Mouse (Mus musculus): ENCODE data around the gene Jpt2. TPM values are rescaled to one million over a fixed set of nuclear protein-coding genes. Genes with fewer than 3 reads are reported as not detected.

Jpt2 gene
- total RNA-seq, 2 experiments from 2014 or later, result 5.9 to 6.4 TPM

Other genes starting within 250 kb of the Jpt2 start
- under 1 TPM in 1 of 2 experiments, not detected in 1; 0.27 TPM for gene Rnf151, start 242.6 kb downstream of the Jpt2 start, total RNA-seq (2021)
- gene Rps2, start 242.6 kb downstream of the Jpt2 start, total RNA-seq (2021), result 100 to 1,000 TPM; 318 to 320 TPM
- gene Ndufb10, start 236.2 kb downstream of the Jpt2 start, total RNA-seq (2021), result 100 to 1,000 TPM; 226 to 238 TPM
- under 1 TPM; 0.27 to 0.43 TPM for gene Rpl3l, start 232.9 kb downstream of the Jpt2 start, total RNA-seq (2021)
- gene Msrb1, start 224.0 kb downstream of the Jpt2 start, total RNA-seq (2021), result 10 to 100 TPM; 41.3 to 45.5 TPM
- gene Hs3st6, start 207.7 kb downstream of the Jpt2 start, total RNA-seq (2021), result under 1 TPM; 0.35 to 0.38 TPM
- not detected for gene Meiob, start 156.4 kb downstream of the Jpt2 start, total RNA-seq (2021)
- 100 to 1,000 TPM; 129 TPM for gene Hagh, start 120.5 kb downstream of the Jpt2 start, total RNA-seq (2021)
- 10 to 100 TPM; 21.4 to 21.7 TPM for gene Fahd1, start 110.3 kb downstream of the Jpt2 start, total RNA-seq (2021)
- not detected for gene Igfals, start 94.7 kb downstream of the Jpt2 start, total RNA-seq (2021)
- 10 to 100 TPM; 32.3 to 33.5 TPM for gene Nubp2, start 74.3 kb downstream of the Jpt2 start, total RNA-seq (2021)
- gene Spsb3, start 74.0 kb downstream of the Jpt2 start, total RNA-seq (2021), result 10 to 100 TPM; 47.5 to 48.3 TPM
- gene Eme2, start 65.6 kb downstream of the Jpt2 start, total RNA-seq (2021), result 10 to 100 TPM; 52.0 to 53.1 TPM
- gene Mrps34, start 65.6 kb downstream of the Jpt2 start, total RNA-seq (2021), result 10 to 100 TPM; 75.4 to 78.6 TPM
- gene Nme3, start 64.2 kb downstream of the Jpt2 start, total RNA-seq (2021), result 10 to 100 TPM; 60.7 to 61.2 TPM
- gene Mapk8ip3, start 23.7 kb downstream of the Jpt2 start, total RNA-seq (2021), result 100 to 1,000 TPM; 388 to 404 TPM
- gene Cramp1l, start 55.1 kb upstream of the Jpt2 start, total RNA-seq (2021), result 10 to 100 TPM; 27.2 to 27.8 TPM
- 10 to 100 TPM; 21.2 to 23.2 TPM for gene Ift140, start 55.4 kb upstream of the Jpt2 start, total RNA-seq (2021)
- 1 to 10 TPM; 7.4 to 9.2 TPM for gene Tmem204, start 122.9 kb upstream of the Jpt2 start, total RNA-seq (2021)
- 10 to 100 TPM; 29.9 to 35.3 TPM for gene Telo2, start 155.3 kb upstream of the Jpt2 start, total RNA-seq (2021)
- 1 to 10 TPM; 2.0 to 2.6 TPM for gene Ptx4, start 160.1 kb upstream of the Jpt2 start, total RNA-seq (2021)
- gene Clcn7, start 172.7 kb upstream of the Jpt2 start, total RNA-seq (2021), result 10 to 100 TPM; 50.9 to 54.0 TPM
- gene Ccdc154, start 201.8 kb upstream of the Jpt2 start, total RNA-seq (2021), result under 1 TPM; 0.12 to 0.18 TPM
- not detected for gene Gm38655, start 214.8 kb upstream of the Jpt2 start, total RNA-seq (2021)
- gene BC003965, start 223.9 kb upstream of the Jpt2 start, total RNA-seq (2021), result 10 to 100 TPM; 19.5 to 21.2 TPM
- 10 to 100 TPM; 41.7 to 43.6 TPM for gene Unkl, start 227.7 kb upstream of the Jpt2 start, total RNA-seq (2021)